8 mouse cellular contexts compared by ENCODE assay signal in the genomic region with DNA sequence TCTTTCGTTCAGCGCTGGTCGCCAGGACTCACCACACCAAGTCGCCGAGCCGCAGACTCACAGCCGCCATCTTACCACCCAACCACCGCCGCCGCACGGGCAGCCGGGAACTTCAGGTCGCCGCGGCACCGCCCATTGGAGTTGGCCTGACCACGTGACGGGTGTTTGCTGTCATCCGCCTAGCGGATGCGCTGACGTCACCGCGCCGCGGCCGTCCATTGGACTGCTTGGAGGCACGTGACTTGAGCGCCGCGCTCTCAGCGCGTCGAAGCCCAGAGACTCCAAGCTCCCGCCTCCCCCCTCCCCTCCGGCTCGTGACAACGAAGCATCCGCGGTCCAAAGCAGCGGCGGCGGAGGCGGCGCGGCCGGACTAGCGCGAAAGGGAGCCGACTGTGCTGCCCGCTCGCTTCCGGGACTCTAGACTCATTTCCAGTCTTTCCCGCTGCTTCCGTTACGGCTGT. TPM values are rescaled to one million over a fixed set of nuclear protein-coding genes. Genes with fewer than 3 reads are reported as not detected.
DNase-seq lines count a peak whose midpoint lies in the region; ATAC-seq lines count a peak whose summit lies in the region.

A gene (minus strand): TSS at position 90 of the 461 bp plus-strand sequence.
A gene (plus strand): TSS at position 284 of the 461 bp plus-strand sequence.

- H3K9me3 ChIP-seq in lung, embryonic 16.5 days (ENCODE audit: control insufficient read depth, low read length), result no peaks in the 10 kb centered on the region

- peak; percentile 92 to 95 for ATAC-seq in hematopoietic stem cell, adult 5-6 weeks (replicated peaks in 1 of 2; ENCODE audit: insufficient read depth in 1 of 2, low FRiP score in 2 of 2, low TSS enrichment in 1 of 2, low read depth in 1 of 2, poor library complexity in 2 of 2, severe bottlenecking in 2 of 2)
- peak; percentile 99 for ATAC-seq in lung, embryonic 16.5 days (ENCODE audit: low read depth)

- H3K4me1 ChIP-seq in lung, embryonic 16.5 days (replicated peaks; ENCODE audit: control insufficient read depth, insufficient read depth, low read length), result peaks cover 19% of the 10 kb centered on the region

- H3K27ac ChIP-seq in lung, embryonic 16.5 days (ENCODE audit: low read length), result peak within 1 kb of the TSS; percentile 99

- peak within 1 kb of the TSS; percentile 96 for H3K9ac ChIP-seq in lung, embryonic 16.5 days (ENCODE audit: low read length)

- under 1% methylated on average over 52 of the region's 56 CpGs for WGBS in lung, embryonic 16.5 days

- H3K4me2 ChIP-seq in lung, embryonic 16.5 days (ENCODE audit: low read depth, low read length), result peak within 1 kb of the TSS; percentile 95

- DNase-seq in MEL-GATA-1-ER (ENCODE audit: extremely low read depth, low read depth), result peak; percentile 95
- peak; percentile 98 for DNase-seq in cerebellum, adult 8-10 months
- peak; percentile 100 for DNase-seq in forelimb bud, embryonic 11.5 days (ENCODE audit: low read depth, low spot score)
- peak; percentile 96 for DNase-seq in layer of hippocampus, adult 9-10 months (ENCODE audit: low spot score)
- DNase-seq in ovary, postnatal 10 days (ENCODE audit: low spot score), result peak; percentile 87
- peak; percentile 99 for DNase-seq in thymus, postnatal 10 days (ENCODE audit: low spot score in 2 of 2)

- peak within 1 kb of the TSS; percentile 81 for H3K4me3 ChIP-seq in lung, embryonic 16.5 days (ENCODE audit: low read length)

- H3K27me3 ChIP-seq in lung, embryonic 16.5 days (ENCODE audit: control insufficient read depth, insufficient read depth, low read depth, low read length), result no peaks in the 10 kb centered on the region

- H3K36me3 ChIP-seq in lung, embryonic 16.5 days (ENCODE audit: control insufficient read depth, insufficient read depth, low read length), result peaks cover 21% of the 10 kb centered on the region

RNA-seq across cellular contexts. Expression of the first gene that starts in this region (rescaled TPM):
- 96.6 and 102 TPM in 2 replicates for total RNA-seq in hematopoietic stem cell, adult 5-6 weeks (2017)
- 145 and 150 TPM in 2 replicates for polyA plus RNA-seq in lung, embryonic 16.5 days (2015; fragmentation: Nextera tagmentation; extraction: Ambion mirVana)

RNA-seq across cellular contexts. Expression of the second gene that starts in this region (rescaled TPM):
- 51.5 and 57.7 TPM in 2 replicates for total RNA-seq in hematopoietic stem cell, adult 5-6 weeks (2017)
- 15.5 and 17.9 TPM in 2 replicates for polyA plus RNA-seq in lung, embryonic 16.5 days (2015; fragmentation: Nextera tagmentation; extraction: Ambion mirVana)

Comparison
In these comparisons a context has a peak if more than half of its experiments do, and no peak if none do; other contexts are left out.
1. Peak in every context shown above with its lines: DNase-seq, ATAC-seq, H3K4me3 ChIP-seq and H3K27ac ChIP-seq.